Mouse (Mus musculus) kidney, adult 2 months (tissue): ENCODE measurements around the gene Exoc3.

Experiments
- CTCF ChIP-seq: fragments of 200-500 bp; conservative IDR thresholded peaks from 2 replicates; pipeline ENCODE4 v1.5.1; 2011; ENCODE audit warnings: low read depth, mild to moderate bottlenecking, control low read depth, low read length, moderate library complexity, mixed read lengths; ENCODE audit not compliant: insufficient read depth, insufficient read length
- POLR2A ChIP-seq: fragments of 200-500 bp; IDR thresholded peaks from one replicate; pipeline ENCODE4 v1.6.1; 2011; ENCODE audit warnings: low read depth, low read length, control low read depth

GRCm38 (mm10) chr13:74147327-74147726, 61.2 kb downstream of the Exoc3 start:
- no peak for TF ChIP-seq POLR2A
- no peak for TF ChIP-seq CTCF
